Mouse (Mus musculus) heart, adult 8-10 months (tissue): ENCODE measurements around the gene Man2a1. TPM values are rescaled to one million over a fixed set of nuclear protein-coding genes. Genes with fewer than 3 reads are reported as not detected.
A peak's percentile ranks its signal among the peaks of the same experiment; 100 is the strongest.

ENCODE experiments used
- DNase-seq: peaks from one replicate; pipeline ENCODE4 v3.0.0; 2022; ENCODE audit warnings: low spot score
- total RNA-seq, 4 experiments: library from RNA; stranded (reverse); gene quantifications; 2 replicates each; pipeline ENCODE4 v1.2.4; 2022

The Man2a1 gene
- total RNA-seq, 4 experiments from 2014 or later: 13.3 to 19.1 (median 15.7) TPM

DNA sequence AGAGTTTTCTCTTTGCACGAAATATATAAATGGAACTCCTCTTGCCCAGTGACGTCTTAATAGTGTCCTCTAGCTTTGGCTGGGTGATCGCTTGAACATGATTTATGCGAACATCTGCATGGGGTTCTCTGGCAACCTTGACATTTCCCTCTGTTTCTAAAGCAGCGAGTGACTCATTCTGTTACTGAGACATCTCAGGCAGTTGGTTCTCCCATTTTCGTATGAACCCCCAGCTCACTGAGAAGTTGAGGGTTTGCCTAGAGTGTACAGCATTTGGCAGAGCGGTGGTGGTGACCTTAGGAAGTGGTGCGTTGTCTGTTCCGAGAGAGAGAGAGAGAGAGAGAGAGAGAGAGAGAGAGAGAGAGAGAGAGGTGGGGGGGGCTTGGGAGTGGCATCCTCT is 2.6 kb downstream of the Man2a1 start:
- DNase-seq: no peak

GRCm38 (mm10) chr17:64603534-64603933 is 3.0 kb downstream of the Man2a1 start:
- DNase-seq: no peak

- DNase-seq: no peak
Measured at GRCm38 (mm10) chr17:64604163-64604562, 3.6 kb downstream of the Man2a1 start.

DNA sequence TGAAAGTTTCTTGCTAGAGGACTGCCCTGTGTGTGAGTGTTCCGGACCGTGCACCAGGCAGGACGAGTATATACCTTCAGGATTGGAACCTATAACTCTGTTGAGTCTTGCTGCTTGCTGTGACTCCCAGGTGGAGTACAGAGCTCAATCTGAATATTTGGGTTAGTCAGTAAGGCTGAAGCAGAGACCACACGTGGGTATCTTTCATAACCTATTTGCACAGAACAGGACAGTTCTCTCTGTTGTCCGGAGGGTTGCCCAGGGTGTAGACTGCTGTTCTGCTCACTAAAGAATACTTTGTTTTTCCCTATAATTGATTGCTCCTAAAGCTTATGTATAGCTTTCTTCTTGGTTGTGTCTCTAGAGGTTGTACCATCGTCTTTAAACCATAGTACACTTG is 7.7 kb downstream of the Man2a1 start:
- no peak for DNase-seq

- DNase-seq: no peak
Measured at GRCm38 (mm10) chr17:64608923-64609598, 8.5 kb downstream of the Man2a1 start.

- DNase-seq: no peak
Measured at GRCm38 (mm10) chr17:64609741-64610140, 9.2 kb downstream of the Man2a1 start.

- DNase-seq: no peak
Measured at GRCm38 (mm10) chr17:64611426-64611825, 10.9 kb downstream of the Man2a1 start.

DNA sequence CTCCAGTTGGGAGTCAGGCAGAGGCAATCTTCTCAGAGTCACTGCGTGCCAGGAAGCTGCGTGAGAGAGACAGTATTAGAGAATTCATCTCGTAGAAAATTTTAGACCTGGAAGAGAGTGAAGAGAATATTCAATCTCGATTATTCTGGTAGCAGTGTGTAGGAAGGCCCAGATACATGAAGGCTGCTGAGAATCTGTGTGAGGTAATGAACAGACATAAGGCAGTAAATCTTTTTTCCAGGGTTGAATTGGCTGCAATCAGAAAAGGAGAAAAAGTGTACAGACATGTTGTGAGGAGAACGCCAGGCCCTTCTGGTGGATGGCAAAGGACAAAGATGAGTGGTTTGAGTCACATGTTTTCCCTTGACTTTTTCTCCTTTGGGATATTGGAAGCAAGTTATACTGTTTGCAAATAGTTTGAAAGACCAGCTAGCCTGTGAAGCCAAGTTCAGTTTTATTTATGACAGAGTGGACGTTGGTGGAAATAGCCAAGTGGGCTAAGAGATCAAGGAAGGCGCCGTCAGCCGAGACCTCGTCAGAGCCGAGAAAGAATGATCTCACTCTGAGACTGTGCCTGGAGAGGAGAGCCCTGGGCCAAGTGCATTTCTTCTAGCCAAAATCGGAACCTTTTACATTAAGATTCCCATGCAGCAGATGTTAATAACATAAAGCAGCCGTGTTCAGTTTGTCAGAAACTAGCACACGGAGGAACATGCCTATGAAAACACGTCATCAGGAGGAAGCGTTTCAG is 11.8 kb downstream of the Man2a1 start:
- peak; percentile 59 for DNase-seq

- DNase-seq: no peak
Measured at GRCm38 (mm10) chr17:64612930-64613329, 12.4 kb downstream of the Man2a1 start.

DNA sequence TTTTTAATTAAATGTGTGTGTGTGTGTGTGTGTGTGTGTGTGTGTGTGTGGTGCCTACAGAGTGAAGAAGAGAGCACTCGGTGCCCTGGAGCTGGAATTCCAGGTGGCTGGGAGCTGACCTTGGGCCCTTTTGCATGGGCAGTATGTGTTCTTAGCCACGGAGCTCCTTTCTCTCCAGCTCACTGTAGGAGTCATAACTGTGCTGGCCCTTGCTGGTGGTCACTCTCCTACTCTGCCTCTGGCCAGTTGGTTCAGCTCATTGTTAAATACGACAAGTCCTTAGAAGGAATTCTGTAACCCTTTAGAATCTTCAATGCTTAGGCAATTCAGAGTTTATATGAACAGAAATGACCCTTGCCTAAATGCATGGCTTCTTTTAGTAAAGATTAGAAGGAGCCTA is 12.8 kb downstream of the Man2a1 start:
- DNase-seq: no peak

DNA sequence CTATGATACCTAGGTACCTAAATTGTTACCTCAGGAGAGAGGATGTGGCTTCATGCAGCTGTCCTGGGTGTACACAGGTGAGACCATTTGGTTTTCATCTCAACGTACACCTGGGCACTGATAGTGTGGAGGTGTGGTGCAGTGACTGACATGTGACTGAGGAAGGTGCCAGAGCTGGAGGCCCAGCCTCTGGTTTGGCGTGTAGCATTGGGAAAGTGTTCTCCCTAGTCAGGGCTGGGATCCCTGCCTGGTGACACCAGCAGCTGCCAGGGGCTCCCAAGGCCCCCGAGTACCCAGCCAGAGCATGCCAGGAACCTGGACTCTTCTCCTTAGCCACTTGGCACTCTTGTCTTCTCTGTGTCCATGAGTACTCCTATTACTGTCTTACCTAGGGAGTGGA is 14.3 kb downstream of the Man2a1 start:
- no peak for DNase-seq

DNA sequence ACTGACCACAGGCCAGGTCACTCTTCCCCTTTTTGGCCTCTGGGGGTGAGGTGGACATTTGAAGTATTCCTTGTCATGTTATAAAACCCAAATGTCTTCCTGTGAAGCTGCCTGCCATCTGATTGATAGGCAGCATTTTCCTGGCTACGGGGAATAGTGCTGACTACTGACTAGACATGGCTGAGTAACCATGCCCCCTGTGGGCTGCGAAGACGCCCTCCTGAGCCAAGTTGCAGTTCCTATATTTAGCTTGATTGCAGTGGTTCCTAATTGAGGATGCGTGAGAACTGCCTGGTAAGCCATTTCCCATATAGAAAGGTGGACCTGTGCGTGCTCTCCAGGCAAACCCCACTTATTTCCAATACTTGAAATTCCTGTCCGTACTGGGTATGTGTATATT is 14.9 kb downstream of the Man2a1 start:
- DNase-seq: no peak

GRCm38 (mm10) chr17:64616259-64616658 is 15.7 kb downstream of the Man2a1 start:
- no peak for DNase-seq

GRCm38 (mm10) chr17:64617838-64618237 is 17.3 kb downstream of the Man2a1 start:
- DNase-seq: peak; percentile 85

DNA sequence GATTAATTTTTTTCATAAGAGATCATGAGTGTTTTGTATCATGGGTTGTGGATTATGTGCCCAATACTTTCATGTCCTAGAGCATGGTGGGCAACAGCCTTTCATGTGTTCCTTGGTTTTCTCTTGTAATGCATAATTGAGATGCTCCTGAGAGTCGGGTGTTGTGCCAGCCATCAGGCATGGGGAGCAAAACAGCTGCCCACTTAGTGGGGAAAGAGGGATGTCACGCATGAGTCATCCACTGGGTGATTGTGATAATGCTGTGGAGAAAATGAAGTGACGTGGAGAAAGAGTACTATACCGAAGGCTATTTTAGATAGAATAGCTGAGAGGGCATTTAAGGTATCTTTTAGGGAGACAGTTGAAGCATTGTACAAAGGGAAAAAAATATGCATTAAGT is 18.5 kb downstream of the Man2a1 start:
- no peak for DNase-seq

- peak; percentile 42 for DNase-seq
Measured at GRCm38 (mm10) chr17:64620135-64620534, 19.6 kb downstream of the Man2a1 start.

GRCm38 (mm10) chr17:64620627-64621026 is 20.1 kb downstream of the Man2a1 start:
- no peak for DNase-seq

GRCm38 (mm10) chr17:64621226-64621625 is 20.7 kb downstream of the Man2a1 start:
- DNase-seq: no peak

GRCm38 (mm10) chr17:64621649-64622351 is 21.3 kb downstream of the Man2a1 start:
- no peak for DNase-seq

DNA sequence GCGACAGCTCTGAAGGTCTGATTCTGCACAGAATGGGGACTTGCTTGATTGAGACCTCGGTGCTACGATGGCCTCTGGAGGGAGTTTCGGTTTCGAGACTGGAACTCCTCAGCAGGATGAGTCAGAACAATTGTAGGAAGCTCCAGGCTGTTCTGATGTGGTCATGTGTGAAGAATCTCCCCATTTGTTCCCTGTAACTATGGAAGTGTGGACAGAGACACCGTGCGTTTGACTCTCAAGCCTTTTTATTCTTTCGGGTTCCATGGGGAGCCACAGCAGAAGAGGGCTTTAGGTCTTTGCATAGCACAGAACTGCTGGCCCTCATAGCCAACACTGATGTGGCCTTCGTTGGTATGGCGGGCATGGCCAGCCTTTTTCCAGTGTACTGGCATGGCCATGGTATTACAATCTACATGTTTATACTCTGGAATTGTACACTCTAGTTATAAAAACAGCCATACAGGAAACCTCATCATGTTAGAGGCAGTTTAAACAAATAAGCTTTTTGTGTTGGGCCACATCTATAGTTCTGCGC is 21.9 kb downstream of the Man2a1 start:
- peak; percentile 83 for DNase-seq

GRCm38 (mm10) chr17:64624439-64624838 is 23.9 kb downstream of the Man2a1 start:
- no peak for DNase-seq

GRCm38 (mm10) chr17:64628796-64629195 is 28.3 kb downstream of the Man2a1 start:
- no peak for DNase-seq
